ENCODE assay signal across 9 mouse cellular contexts in genomic region chr17:46252571-46253451, GRCm38 (mm10). TPM values are rescaled to one million over a fixed set of nuclear protein-coding genes. Genes with fewer than 3 reads are reported as not detected.
DNase-seq lines count a peak whose midpoint lies in the region; ATAC-seq and TF ChIP-seq lines count a peak whose summit lies in the region.
"Had no signal": no experiment of that assay in that cellular context is flagged by ENCODE, and none has a peak within 500 bp of the region (broad histone marks: within the 10 kb centered on the region; RNA-seq: fewer than 3 reads in every experiment).

No protein-coding gene starts in this region.

- TF ChIP-seq POLR2A in bone marrow macrophage, adult 2 months (IDR thresholded peaks at IDR 0.05; ENCODE audit: borderline replicate concordance, low read depth, low read length), result no peak
- TF ChIP-seq POLR2A in myocyte (IDR thresholded peaks at IDR 0.05; ENCODE audit: insufficient read length, low read depth), result no peak

- H3ac ChIP-seq in myocyte (ENCODE audit: control insufficient read depth, insufficient read length), result no peak overlapping the region

- peak overlapping the region; percentile 60 for H3K4me3 ChIP-seq in bone marrow macrophage, adult 2 months (ENCODE audit: insufficient read depth, low read length)
- H3K4me3 ChIP-seq in myocyte, result peak overlapping the region; percentile 28

- 0 out of 2 replicates have a peak, but pooled peaks have one; percentile 10 for ATAC-seq in granulocyte monocyte progenitor cell, adult 5-6 weeks (replicated peaks; ENCODE audit: poor library complexity, severe bottlenecking)

- peak; percentile 48 for TF ChIP-seq CTCF in bone marrow macrophage, adult 2 months (IDR thresholded peaks at IDR 0.05; ENCODE audit: low read depth, low read length)

- no peak overlapping the region for H3K27ac ChIP-seq in bone marrow macrophage, adult 2 months (ENCODE audit: insufficient read depth, low read depth, low read length)

- peak overlapping the region; percentile 97 for H3K4me2 ChIP-seq in myocyte (ENCODE audit: low read depth)

- peaks cover 18% of the 10 kb centered on the region for H3K79me2 ChIP-seq in myocyte (ENCODE audit: control insufficient read depth, insufficient read depth)

- intact Hi-C loops in left cerebral cortex, postnatal 4 days (cut with DNase I), result no loop called here

- H3K4me1 ChIP-seq in bone marrow macrophage, adult 2 months (ENCODE audit: control insufficient read depth, insufficient read depth, low read length), result peaks cover 6% of the 10 kb centered on the region; the same call in 1 of the 2 replicates

- no peaks in the 10 kb centered on the region for H3K27me3 ChIP-seq in myocyte (ENCODE audit: control insufficient read depth, insufficient read depth, insufficient read length)

- peak; percentile 45 for DNase-seq in left cerebral cortex, postnatal 4 days
- DNase-seq in left cerebral cortex, adult 11 months (ENCODE audit: low spot score), result no peak
- DNase-seq in layer of hippocampus, postnatal 10 days (ENCODE audit: low spot score in 2 of 2), result peak; percentile 51 to 65
- DNase-seq in ovary, postnatal 10 days (ENCODE audit: low spot score), result no peak
- DNase-seq in urinary bladder, postnatal 4 days (ENCODE audit: low spot score in 2 of 2), result no peak

- no peaks in the 10 kb centered on the region for H3K36me3 ChIP-seq in myocyte (ENCODE audit: control insufficient read depth, insufficient read depth)

TF ChIP-seq in myocyte, 11 proteins besides CTCF, POLR2A, EP300 and RAD21:
- TF ChIP-seq MYOD1 (IDR thresholded peaks at IDR 0.05; ENCODE audit: control insufficient read depth in 1 of 3, insufficient read length in 2 of 3, low read depth in 2 of 3), result no peak

RNA-seq across cellular contexts. Expression of gene Lrrc73, which starts 0.5 kb away (rescaled TPM):
- total RNA-seq in left cerebral cortex, postnatal 4 days (2021), result 10 to 100 TPM; 84.5 to 94.1 TPM
- polyA plus RNA-seq in bone marrow macrophage, adult 2 months (2012; ENCODE audit: insufficient read depth, insufficient read length, missing spikeins), result 0.58 TPM in 1 of 2 replicates, not detected in the other
- total RNA-seq in granulocyte monocyte progenitor cell, adult 5-6 weeks (2014; fragmentation: Nextera tagmentation), result 1.8 and 3.5 TPM in 2 replicates
- not detected in 2 replicates for total RNA-seq in granulocyte monocyte progenitor cell, adult 5-6 weeks (2017)
- 10 to 100 TPM; 88.1 to 93.6 TPM for total RNA-seq in layer of hippocampus, postnatal 10 days (2021)
- polyA plus RNA-seq in myocyte (2012; fragmentation: generic; extraction: Trizol), result 2.0 TPM
- total RNA-seq: hematopoietic stem cell, adult 5-6 weeks had no signal

RNA-seq across cellular contexts. Expression of gene Yipf3, which starts 4.9 kb away (rescaled TPM):
- total RNA-seq in left cerebral cortex, postnatal 4 days (2021), result 10 to 100 TPM; 55.3 to 56.7 TPM
- polyA plus RNA-seq in bone marrow macrophage, adult 2 months (2012; ENCODE audit: insufficient read depth, insufficient read length, missing spikeins), result 121 and 143 TPM in 2 replicates
- 62.8 and 72.2 TPM in 2 replicates for total RNA-seq in granulocyte monocyte progenitor cell, adult 5-6 weeks (2014; fragmentation: Nextera tagmentation)
- 40.9 and 60.4 TPM in 2 replicates for total RNA-seq in granulocyte monocyte progenitor cell, adult 5-6 weeks (2017)
- 10 to 100 TPM; 68.7 to 70.3 TPM for total RNA-seq in layer of hippocampus, postnatal 10 days (2021)
- 112 TPM for polyA plus RNA-seq in myocyte (2012; fragmentation: generic; extraction: Trizol)

RNA-seq across cellular contexts. Expression of gene Polr1c, which starts 5.0 kb away (rescaled TPM):
- 10 to 100 TPM; 50.0 to 50.1 TPM for total RNA-seq in left cerebral cortex, postnatal 4 days (2021)
- polyA plus RNA-seq in bone marrow macrophage, adult 2 months (2012; ENCODE audit: insufficient read depth, insufficient read length, missing spikeins), result 29.9 and 30.7 TPM in 2 replicates
- total RNA-seq in granulocyte monocyte progenitor cell, adult 5-6 weeks (2014; fragmentation: Nextera tagmentation), result 86.8 and 97.0 TPM in 2 replicates
- total RNA-seq in granulocyte monocyte progenitor cell, adult 5-6 weeks (2017), result 40.4 and 65.2 TPM in 2 replicates
- 10 to 100 TPM; 37.2 to 40.1 TPM for total RNA-seq in layer of hippocampus, postnatal 10 days (2021)
- polyA plus RNA-seq in myocyte (2012; fragmentation: generic; extraction: Trizol), result 105 TPM

RNA-seq across cellular contexts. Expression of gene Tjap1, which starts 30.0 kb away (rescaled TPM):
- total RNA-seq in left cerebral cortex, postnatal 4 days (2021), result 10 to 100 TPM; 35.5 to 44.3 TPM
- polyA plus RNA-seq in bone marrow macrophage, adult 2 months (2012; ENCODE audit: insufficient read depth, insufficient read length, missing spikeins), result 18.0 and 18.1 TPM in 2 replicates
- total RNA-seq in granulocyte monocyte progenitor cell, adult 5-6 weeks (2014; fragmentation: Nextera tagmentation), result 19.4 and 37.8 TPM in 2 replicates
- total RNA-seq in granulocyte monocyte progenitor cell, adult 5-6 weeks (2017), result 3.5 and 15.6 TPM in 2 replicates
- 10 to 100 TPM; 39.0 to 41.0 TPM for total RNA-seq in layer of hippocampus, postnatal 10 days (2021)
- 50.9 TPM for polyA plus RNA-seq in myocyte (2012; fragmentation: generic; extraction: Trizol)

RNA-seq across cellular contexts. Expression of gene Dlk2, which starts 44.4 kb away (rescaled TPM):
- total RNA-seq in left cerebral cortex, postnatal 4 days (2021), result 10 to 100 TPM; 54.6 to 63.8 TPM
- not detected in 2 replicates for polyA plus RNA-seq in bone marrow macrophage, adult 2 months (2012; ENCODE audit: insufficient read depth, insufficient read length, missing spikeins)
- 1.3 TPM in 1 of 2 replicates, not detected in the other for total RNA-seq in granulocyte monocyte progenitor cell, adult 5-6 weeks (2014; fragmentation: Nextera tagmentation)
- not detected in 2 replicates for total RNA-seq in granulocyte monocyte progenitor cell, adult 5-6 weeks (2017)
- total RNA-seq in layer of hippocampus, postnatal 10 days (2021), result 10 to 100 TPM; 44.4 to 52.4 TPM
- polyA plus RNA-seq in myocyte (2012; fragmentation: generic; extraction: Trizol), result 1.8 TPM
- total RNA-seq: hematopoietic stem cell, adult 5-6 weeks had no signal

Comparison
In these comparisons a context has a peak if more than half of its experiments do, and no peak if none do; other contexts are left out.
1. DNase-seq: peak in left cerebral cortex, postnatal 4 days (single experiment) and layer of hippocampus, postnatal 10 days (2 of 2); none in left cerebral cortex, adult 11 months (single experiment), ovary, postnatal 10 days (single experiment) and urinary bladder, postnatal 4 days (0 of 2).
2. RNA of gene Lrrc73, which starts 0.5 kb away (total RNA-seq): 84.5 to 94.1 TPM in left cerebral cortex, postnatal 4 days and 88.1 to 93.6 TPM in layer of hippocampus, postnatal 10 days; 1.8 to 3.5 TPM in granulocyte monocyte progenitor cell, adult 5-6 weeks; every median in the first group is over 10 times any median in the second.